Comparison of ENCODE assay signal across 18 mouse cellular contexts in the genomic region with DNA sequence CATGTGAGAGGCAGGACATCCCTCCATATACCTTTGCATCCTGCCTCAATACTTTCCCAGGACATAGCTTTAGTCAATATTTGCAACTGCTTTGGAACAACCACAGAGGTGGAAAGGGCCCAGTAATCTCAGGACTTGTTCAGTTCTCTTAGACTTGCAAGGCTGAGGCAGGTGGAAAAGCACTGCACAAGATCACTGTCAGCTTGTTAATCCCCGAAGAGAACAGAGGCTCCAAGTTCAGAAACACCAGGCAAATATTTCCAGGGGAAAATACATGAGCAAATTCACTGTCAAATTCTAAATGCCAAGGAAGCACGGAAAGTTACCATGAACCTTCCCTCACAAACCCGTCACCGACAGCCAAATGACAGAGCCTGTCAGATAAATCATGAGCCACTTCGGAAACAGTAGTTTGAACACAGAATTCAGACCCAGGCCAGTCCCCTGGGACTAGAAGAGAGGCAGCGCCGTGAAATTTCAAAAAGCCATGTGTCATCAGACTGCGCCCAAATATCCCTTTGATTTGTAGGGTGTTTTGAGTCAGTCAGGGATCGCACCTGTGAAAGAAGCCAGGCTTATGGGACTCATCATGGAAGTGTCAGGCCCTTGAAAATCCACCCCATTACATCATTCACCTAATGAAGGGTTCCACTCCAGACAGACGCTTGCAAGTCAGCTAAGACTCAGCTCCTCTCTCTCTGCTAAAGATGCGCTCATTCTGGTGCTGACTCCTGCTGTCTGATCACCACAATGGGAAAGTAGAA.
DNase-seq lines count a peak whose midpoint lies in the region; ATAC-seq lines count a peak whose summit lies in the region.
"Had no signal": no experiment of that assay in that cellular context is flagged by ENCODE, and none has a peak within 500 bp of the region (broad histone marks: within the 10 kb centered on the region; RNA-seq: fewer than 3 reads in every experiment).

No protein-coding gene starts in this region.

- H3K4me2 ChIP-seq in heart, embryonic 15.5 days = peak overlapping the region; percentile 9; the same call in 1 of the 2 replicates
- H3K4me2 ChIP-seq in midbrain, embryonic 16.5 days (ENCODE audit: low read length) = no peak overlapping the region
- H3K4me2 ChIP-seq: kidney, embryonic 15.5 days; limb, embryonic 12.5 days; liver, embryonic 15.5 days; neural tube, embryonic 13.5 days had no signal

- intact Hi-C loops in heart, postnatal 36 days (cut with DNase I) = loop anchor here (5.0 kb wide), 1 partner anchor 807 kb away; no protein-coding TSS in a partner anchor

- 40% methylated on average over 11 of the region's 11 CpGs for WGBS in heart, embryonic 15.5 days
- WGBS in midbrain, embryonic 16.5 days = 67% methylated on average over 11 of the region's 11 CpGs

- H3K4me1 ChIP-seq in heart, embryonic 15.5 days (replicated peaks) = no peaks in the 10 kb centered on the region
- H3K4me1 ChIP-seq in midbrain, embryonic 16.5 days (ENCODE audit: control insufficient read depth, insufficient read depth, low read length) = no peaks in the 10 kb centered on the region
- H3K4me1 ChIP-seq: kidney, embryonic 15.5 days; liver, embryonic 15.5 days; neural tube, embryonic 13.5 days had no signal

- H3K27ac ChIP-seq in heart, embryonic 15.5 days = no peak overlapping the region
- no peak overlapping the region for H3K27ac ChIP-seq in midbrain, embryonic 16.5 days (ENCODE audit: low read length)
- H3K27ac ChIP-seq: gastrocnemius, adult 2 months; hindbrain, postnatal 0 days; kidney, embryonic 15.5 days; limb, embryonic 12.5 days; liver, embryonic 15.5 days; neural tube, embryonic 13.5 days had no signal

- peak; percentile 28 for DNase-seq in adrenal gland, postnatal 14 days
- no peak for DNase-seq in adrenal gland, postnatal 10 days
- DNase-seq in heart, postnatal 36 days = no peak
- peak; percentile 64 for DNase-seq in adipocyte (ENCODE audit: low spot score)
- DNase-seq: cerebellum, adult 11-12 months; cerebellum, postnatal 25 days; forebrain, postnatal 0 days; gastrocnemius, adult 2 months; thymus, postnatal 25 days had no signal

- no peaks in the 10 kb centered on the region for H3K36me3 ChIP-seq in heart, embryonic 15.5 days
- H3K36me3 ChIP-seq in midbrain, embryonic 16.5 days (ENCODE audit: control insufficient read depth, insufficient read depth, low read length) = no peaks in the 10 kb centered on the region
- H3K36me3 ChIP-seq: kidney, embryonic 15.5 days; limb, embryonic 12.5 days; liver, embryonic 15.5 days; neural tube, embryonic 13.5 days had no signal

- no peak overlapping the region for H3K9ac ChIP-seq in heart, embryonic 15.5 days
- H3K9ac ChIP-seq in midbrain, embryonic 16.5 days (ENCODE audit: low read depth, low read length) = no peak overlapping the region
- H3K9ac ChIP-seq: forebrain, postnatal 0 days; kidney, embryonic 15.5 days; limb, embryonic 12.5 days; liver, embryonic 15.5 days; neural tube, embryonic 13.5 days had no signal

- H3K9me3 ChIP-seq in heart, embryonic 15.5 days (replicated peaks) = no peaks in the 10 kb centered on the region
- no peaks in the 10 kb centered on the region for H3K9me3 ChIP-seq in midbrain, embryonic 16.5 days (replicated peaks; ENCODE audit: control insufficient read depth, low read length, poor library complexity, severe bottlenecking)
- H3K9me3 ChIP-seq: kidney, embryonic 15.5 days; limb, embryonic 12.5 days; liver, embryonic 15.5 days; neural tube, embryonic 13.5 days had no signal

- H3K4me3 ChIP-seq in heart, embryonic 15.5 days = no peak overlapping the region
- no peak overlapping the region for H3K4me3 ChIP-seq in midbrain, embryonic 16.5 days (ENCODE audit: low read depth, low read length)
- H3K4me3 ChIP-seq: gastrocnemius, adult 2 months; kidney, embryonic 15.5 days; limb, embryonic 12.5 days; liver, embryonic 15.5 days; neural tube, embryonic 13.5 days had no signal

- ATAC-seq in heart, embryonic 15.5 days (replicated peaks; ENCODE audit: insufficient number of reproducible peaks, insufficient read depth, low FRiP score, low read depth) = no peak
- peak; percentile 49; the same call in 1 of the 2 replicates for ATAC-seq in midbrain, embryonic 16.5 days
- ATAC-seq in cerebellum, adult (ENCODE audit: insufficient number of reproducible peaks, low FRiP score, low TSS enrichment) = no peak
- ATAC-seq: forebrain, postnatal 0 days; hindbrain, postnatal 0 days; lung, postnatal 0 days had no signal

- H3K27me3 ChIP-seq in heart, embryonic 15.5 days = no peaks in the 10 kb centered on the region
- no peaks in the 10 kb centered on the region for H3K27me3 ChIP-seq in midbrain, embryonic 16.5 days (ENCODE audit: control insufficient read depth, insufficient read depth, low read depth, low read length)
- H3K27me3 ChIP-seq: kidney, embryonic 15.5 days; liver, embryonic 15.5 days; neural tube, embryonic 13.5 days had no signal

Comparison
In these comparisons a context has a peak if more than half of its experiments do, and no peak if none do; other contexts are left out.
1. DNase-seq: peak in adrenal gland, postnatal 14 days (single experiment) and adipocyte (single experiment); none in adrenal gland, postnatal 10 days (single experiment) and heart, postnatal 36 days (0 of 2).